Mouse (Mus musculus): ENCODE measurements around the gene Themis3. TPM values are rescaled to one million over a fixed set of nuclear protein-coding genes. Genes with fewer than 3 reads are reported as not detected.
A peak's percentile ranks its signal among the peaks of the same experiment; 100 is the strongest.

Themis3 gene
- total and polyA plus RNA-seq, 2 experiments from 2014 or later, result 0.10 TPM; not detected in 1

GRCm38 (mm10) chr17:66580990-66581389 is 13.4 kb downstream of the Themis3 start:
- 82% methylated on average over 5 of the region's 5 CpGs for WGBS
- H3K9me3 ChIP-seq (ENCODE audit: low read length), result no peaks in the 10 kb centered on the region
- no peak overlapping the region for H3K27ac ChIP-seq
- no peak overlapping the region for H3K4me2 ChIP-seq (ENCODE audit: low read depth, low read length)
- TF ChIP-seq CTCF (IDR thresholded peaks at IDR 0.05; ENCODE audit: low read depth), result no peak
- H3K9ac ChIP-seq (replicated peaks; ENCODE audit: low read length), result no peak overlapping the region
- no peak overlapping the region for H3K4me3 ChIP-seq (ENCODE audit: low read length)
- H3K36me3 ChIP-seq (ENCODE audit: insufficient read depth, low read length), result no peaks in the 10 kb centered on the region
- DNase-seq (ENCODE audit: low spot score), result no peak
- no peaks in the 10 kb centered on the region for H3K27me3 ChIP-seq (ENCODE audit: insufficient read depth, low read length)
- no peaks in the 10 kb centered on the region for H3K4me1 ChIP-seq (ENCODE audit: insufficient read depth, low read length)
- ATAC-seq, result no peak

GRCm38 (mm10) chr17:66578007-66578406 is 16.4 kb downstream of the Themis3 start:
- Histone ChIP-seq H3K36me3 (ENCODE audit: insufficient read depth, low read length) (no peaks in the 10 kb centered on the region), H3K9ac (replicated peaks; ENCODE audit: low read length) (no peak overlapping the region), H3K4me3 (ENCODE audit: low read length) (no peak overlapping the region), H3K9me3 (ENCODE audit: low read length) (no peaks in the 10 kb centered on the region), H3K4me1 (ENCODE audit: insufficient read depth, low read length) (no peaks in the 10 kb centered on the region), H3K27ac (no peak overlapping the region), H3K4me2 (ENCODE audit: low read depth, low read length) (no peak overlapping the region), H3K27me3 (ENCODE audit: insufficient read depth, low read length) (no peaks in the 10 kb centered on the region)
- DNase-seq (ENCODE audit: low spot score), result peak; percentile 90
- ATAC-seq, result 0 out of 2 replicates have a peak, but pooled peaks have one; percentile 55
- TF ChIP-seq CTCF (IDR thresholded peaks at IDR 0.05; ENCODE audit: low read depth), result peak; percentile 90
- 15% methylated on average over 6 of the region's 6 CpGs for WGBS

GRCm38 (mm10) chr17:66577507-66577906 is 16.9 kb downstream of the Themis3 start:
- Histone ChIP-seq H3K4me1 (ENCODE audit: insufficient read depth, low read length) (no peaks in the 10 kb centered on the region), H3K9me3 (ENCODE audit: low read length) (no peaks in the 10 kb centered on the region), H3K4me3 (ENCODE audit: low read length) (no peak overlapping the region), H3K4me2 (ENCODE audit: low read depth, low read length) (no peak overlapping the region), H3K36me3 (ENCODE audit: insufficient read depth, low read length) (no peaks in the 10 kb centered on the region), H3K27ac (no peak overlapping the region), H3K9ac (replicated peaks; ENCODE audit: low read length) (no peak overlapping the region), H3K27me3 (ENCODE audit: insufficient read depth, low read length) (no peaks in the 10 kb centered on the region)
- DNase-seq (ENCODE audit: low spot score) (no peak), ATAC-seq (no peak)
- WGBS, result 54% methylated on average over 6 of the region's 6 CpGs
- no peak for TF ChIP-seq CTCF (IDR thresholded peaks at IDR 0.05; ENCODE audit: low read depth)

GRCm38 (mm10) chr17:66572677-66573060 is 21.8 kb downstream of the Themis3 start:
- TF ChIP-seq CTCF (IDR thresholded peaks at IDR 0.05; ENCODE audit: low read depth), result no peak
- WGBS, result 76% methylated on average over 4 of the region's 4 CpGs
- Histone ChIP-seq H3K27me3 (ENCODE audit: insufficient read depth, low read length) (no peaks in the 10 kb centered on the region), H3K4me1 (ENCODE audit: insufficient read depth, low read length) (no peaks in the 10 kb centered on the region), H3K36me3 (ENCODE audit: insufficient read depth, low read length) (no peaks in the 10 kb centered on the region), H3K4me3 (ENCODE audit: low read length) (no peak overlapping the region), H3K9me3 (ENCODE audit: low read length) (no peaks in the 10 kb centered on the region), H3K4me2 (ENCODE audit: low read depth, low read length) (no peak overlapping the region), H3K27ac (no peak overlapping the region), H3K9ac (replicated peaks; ENCODE audit: low read length) (no peak overlapping the region)
- ATAC-seq (no peak), DNase-seq (ENCODE audit: low spot score) (no peak)

GRCm38 (mm10) chr17:66571860-66572676 is 22.4 kb downstream of the Themis3 start:
- TF ChIP-seq CTCF (IDR thresholded peaks at IDR 0.05; ENCODE audit: low read depth), result no peak
- ATAC-seq, result no peak

GRCm38 (mm10) chr17:66564213-66564612 is 30.2 kb downstream of the Themis3 start:
- DNase-seq (ENCODE audit: low spot score), result no peak

More at GRCm38 (mm10) chr17:66571860-66572676, 22.4 kb downstream of the Themis3 start:
- H3K4me3 ChIP-seq (ENCODE audit: low read length), result no peak overlapping the region
- no peak for DNase-seq (ENCODE audit: low spot score)
- no peaks in the 10 kb centered on the region for H3K9me3 ChIP-seq (ENCODE audit: low read length)
- 67% methylated on average over 11 of the region's 11 CpGs for WGBS
- H3K36me3 ChIP-seq (ENCODE audit: insufficient read depth, low read length), result no peaks in the 10 kb centered on the region
- no peak overlapping the region for H3K4me2 ChIP-seq (ENCODE audit: low read depth, low read length)
- H3K27me3 ChIP-seq (ENCODE audit: insufficient read depth, low read length), result no peaks in the 10 kb centered on the region
- no peak overlapping the region for H3K9ac ChIP-seq (replicated peaks; ENCODE audit: low read length)
- H3K4me1 ChIP-seq (ENCODE audit: insufficient read depth, low read length), result no peaks in the 10 kb centered on the region
- H3K27ac ChIP-seq, result no peak overlapping the region

GRCm38 (mm10) chr17:66563551-66563950 is 30.9 kb downstream of the Themis3 start:
- Histone ChIP-seq H3K4me2 (ENCODE audit: low read depth, low read length) (no peak overlapping the region), H3K27me3 (ENCODE audit: insufficient read depth, low read length) (no peaks in the 10 kb centered on the region), H3K4me3 (ENCODE audit: low read length) (no peak overlapping the region), H3K27ac (no peak overlapping the region), H3K36me3 (ENCODE audit: insufficient read depth, low read length) (no peaks in the 10 kb centered on the region), H3K9me3 (ENCODE audit: low read length) (no peaks in the 10 kb centered on the region), H3K4me1 (ENCODE audit: insufficient read depth, low read length) (no peaks in the 10 kb centered on the region), H3K9ac (replicated peaks; ENCODE audit: low read length) (no peak overlapping the region)
- 61% methylated on average over 1 of the region's 1 CpGs for WGBS
- TF ChIP-seq CTCF (IDR thresholded peaks at IDR 0.05; ENCODE audit: low read depth), result no peak
- ATAC-seq, result no peak
- no peak for DNase-seq (ENCODE audit: low spot score)

More at GRCm38 (mm10) chr17:66564213-66564612, 30.2 kb downstream of the Themis3 start:
- no peak for ATAC-seq
- H3K4me1 ChIP-seq (ENCODE audit: insufficient read depth, low read length), result no peaks in the 10 kb centered on the region
- no peak overlapping the region for H3K4me2 ChIP-seq (ENCODE audit: low read depth, low read length)
- H3K27me3 ChIP-seq (ENCODE audit: insufficient read depth, low read length), result no peaks in the 10 kb centered on the region
- no peaks in the 10 kb centered on the region for H3K36me3 ChIP-seq (ENCODE audit: insufficient read depth, low read length)
- H3K9ac ChIP-seq (replicated peaks; ENCODE audit: low read length), result no peak overlapping the region
- WGBS, result 56% methylated on average over 7 of the region's 7 CpGs
- no peak for TF ChIP-seq CTCF (IDR thresholded peaks at IDR 0.05; ENCODE audit: low read depth)
- no peaks in the 10 kb centered on the region for H3K9me3 ChIP-seq (ENCODE audit: low read length)
- no peak overlapping the region for H3K27ac ChIP-seq
- H3K4me3 ChIP-seq (ENCODE audit: low read length), result no peak overlapping the region

All from hindbrain, postnatal 0 days (tissue).